Mouse (Mus musculus) bone marrow macrophage, adult 2 months (primary cell): Measurements from ENCODE around the gene Kmo. TPM values are rescaled to one million over a fixed set of nuclear protein-coding genes. Genes with fewer than 3 reads are reported as not detected.

ENCODE experiments used
- H3K27ac ChIP-seq: 2 replicates; pipeline ENCODE4 v1.5.1; 2012; ENCODE audit warnings: low read depth, low read length; ENCODE audit not compliant: insufficient read depth
- H3K4me1 ChIP-seq: 2 replicates; pipeline ENCODE4 v1.6.1; 2012; ENCODE audit warnings: low read length; ENCODE audit not compliant: control insufficient read depth, insufficient read depth
- H3K4me3 ChIP-seq: 2 replicates; pipeline ENCODE4 v1.5.1; 2012; ENCODE audit warnings: mild to moderate bottlenecking, low read length, moderate library complexity; ENCODE audit not compliant: insufficient read depth
- CTCF ChIP-seq: IDR thresholded peaks from 2 replicates; pipeline ENCODE4 v1.5.1; 2012; ENCODE audit warnings: low read depth, mild to moderate bottlenecking, low read length, moderate library complexity
- POLR2A ChIP-seq: IDR thresholded peaks from 2 replicates; pipeline ENCODE4 v1.6.1; 2012; ENCODE audit warnings: mild to moderate bottlenecking, low read depth, low read length, borderline replicate concordance
- polyA plus RNA-seq: library from polyadenylated mRNA; stranded (reverse); fragments of >200 nt; gene quantifications from 2 replicates; pipeline ENCODE4 v1.2.4, GENCODE M21; 2012; ENCODE audit not compliant: missing spikeins, insufficient read depth, insufficient read length

Kmo gene
- polyA plus RNA-seq, 1 experiment, result 12.3 TPM

DNA sequence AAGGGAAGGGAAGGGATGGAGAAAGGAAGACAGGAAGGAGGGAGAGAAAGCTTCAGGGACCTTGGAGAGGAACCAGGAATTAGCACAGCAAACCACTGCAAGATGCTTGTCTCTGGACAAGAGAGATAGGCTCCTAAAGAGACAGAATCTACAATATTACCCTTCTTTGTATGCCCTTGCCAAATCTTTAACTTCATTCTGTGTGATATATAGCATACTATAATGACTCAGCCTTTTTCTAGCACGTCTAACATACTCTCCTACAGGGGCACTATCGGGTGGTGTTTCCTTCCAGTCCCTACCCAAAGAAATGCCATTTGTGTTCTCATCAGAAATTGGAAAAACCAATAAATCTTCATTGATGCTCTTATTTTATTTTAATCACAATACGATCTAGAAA lies 10.9 kb downstream of the Kmo start:
- H3K27ac ChIP-seq, result no peak overlapping the region
- H3K4me1 ChIP-seq, result peaks cover 16% of the 10 kb centered on the region
- no peak overlapping the region for H3K4me3 ChIP-seq
- no peak for TF ChIP-seq CTCF

- TF ChIP-seq POLR2A (no peak), CTCF (no peak)
- H3K4me3 ChIP-seq, result peak overlapping the region; percentile 19; the same call in 1 of the 2 replicates
- H3K27ac ChIP-seq, result no peak overlapping the region
- peaks cover 16% of the 10 kb centered on the region for H3K4me1 ChIP-seq
Observed at GRCm38 (mm10) chr1:175631721-175632221, 11.6 kb downstream of the Kmo start.

DNA sequence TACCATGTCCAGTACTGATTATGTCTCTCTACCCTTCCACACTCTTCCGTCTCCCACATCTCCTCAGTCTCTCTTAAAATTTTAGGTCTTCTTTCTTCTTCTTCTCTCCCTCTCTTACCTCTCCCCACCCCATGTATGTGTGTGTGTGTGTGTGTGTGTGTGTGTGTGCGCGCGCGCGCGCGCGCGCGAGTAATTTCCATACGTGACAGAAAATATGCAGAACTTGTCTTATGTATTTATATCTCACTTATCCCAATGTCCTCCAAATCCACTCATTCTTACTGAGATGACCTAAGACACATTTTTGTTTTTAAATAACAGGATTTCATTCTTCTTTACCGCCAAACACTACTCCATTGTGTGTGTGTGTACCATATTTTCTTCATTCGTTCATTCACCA lies 12.3 kb downstream of the Kmo start:
- Histone ChIP-seq H3K4me3 (no peak overlapping the region), H3K4me1 (peaks cover 19% of the 10 kb centered on the region), H3K27ac (no peak overlapping the region)
- TF ChIP-seq POLR2A (no peak), CTCF (no peak)

DNA sequence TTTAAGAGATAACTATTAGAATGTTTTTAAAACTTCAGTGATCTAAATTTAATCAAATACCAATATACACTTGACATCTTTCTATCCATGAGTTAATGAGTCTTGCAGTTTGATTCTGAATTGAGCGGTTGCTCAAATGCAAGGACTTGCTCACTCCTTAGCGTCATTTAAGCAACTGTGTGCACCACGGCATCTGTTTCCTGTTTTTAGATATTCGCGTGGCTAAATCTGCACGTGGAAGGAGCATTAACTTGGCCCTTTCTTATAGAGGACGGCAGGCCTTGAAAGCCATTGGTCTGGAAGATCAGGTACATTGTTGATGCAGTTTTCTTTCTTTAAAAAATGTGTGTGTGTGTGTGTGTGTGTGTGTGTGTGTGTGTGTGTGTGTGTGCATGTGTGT lies 17.5 kb downstream of the Kmo start:
- TF ChIP-seq POLR2A (no peak), CTCF (no peak)
- Histone ChIP-seq H3K27ac (peak overlapping the region; percentile 99), H3K4me1 (peaks cover 57% of the 10 kb centered on the region)

GRCm38 (mm10) chr1:175639072-175639471 lies 18.9 kb downstream of the Kmo start:
- Histone ChIP-seq H3K4me1 (peaks cover 65% of the 10 kb centered on the region), H3K4me3 (no peak overlapping the region), H3K27ac (peak overlapping the region; percentile 99)
- TF ChIP-seq CTCF (no peak), POLR2A (no peak)

More for the DNA sequence above, 17.5 kb downstream of the Kmo start:
- H3K4me3 ChIP-seq, result peak overlapping the region; percentile 22

DNA sequence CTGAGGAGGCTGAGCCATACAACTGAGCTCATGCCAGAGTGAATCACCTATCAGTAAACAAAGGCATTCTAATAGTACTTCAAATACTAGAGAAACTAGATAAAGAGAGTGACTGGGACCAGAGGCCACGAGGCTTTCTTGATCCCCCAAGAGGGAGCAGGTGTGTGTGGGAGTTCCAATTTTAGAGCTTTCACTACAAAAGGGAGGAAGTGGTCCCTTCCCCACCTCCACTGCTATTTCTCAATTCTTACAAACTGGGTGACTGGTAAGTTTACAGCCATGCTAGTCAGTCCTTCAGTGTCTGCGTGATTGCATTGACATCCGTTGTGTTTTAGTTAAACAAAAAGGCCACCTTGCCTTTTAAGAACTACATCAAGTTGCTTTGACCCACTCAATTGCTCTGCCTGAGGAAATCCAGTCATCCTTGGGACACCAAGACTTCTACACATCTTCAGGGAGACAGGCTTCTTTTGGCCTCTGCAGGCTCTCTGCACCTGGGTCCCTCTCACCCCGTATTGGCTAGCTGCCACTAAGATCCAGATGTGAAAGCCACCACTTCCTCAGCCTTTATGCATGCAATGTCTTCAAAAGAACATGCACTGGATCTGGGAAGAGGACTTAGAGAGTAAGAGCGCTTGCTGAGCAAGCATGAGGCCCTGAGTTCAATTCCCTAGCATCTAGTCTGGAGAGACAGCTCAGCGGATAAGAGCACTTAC lies 20.4 kb downstream of the Kmo start:
- no peak overlapping the region for H3K4me3 ChIP-seq
- TF ChIP-seq CTCF (no peak), POLR2A (no peak)
- H3K4me1 ChIP-seq, result peaks cover 71% of the 10 kb centered on the region
- H3K27ac ChIP-seq, result peak overlapping the region; percentile 99

DNA sequence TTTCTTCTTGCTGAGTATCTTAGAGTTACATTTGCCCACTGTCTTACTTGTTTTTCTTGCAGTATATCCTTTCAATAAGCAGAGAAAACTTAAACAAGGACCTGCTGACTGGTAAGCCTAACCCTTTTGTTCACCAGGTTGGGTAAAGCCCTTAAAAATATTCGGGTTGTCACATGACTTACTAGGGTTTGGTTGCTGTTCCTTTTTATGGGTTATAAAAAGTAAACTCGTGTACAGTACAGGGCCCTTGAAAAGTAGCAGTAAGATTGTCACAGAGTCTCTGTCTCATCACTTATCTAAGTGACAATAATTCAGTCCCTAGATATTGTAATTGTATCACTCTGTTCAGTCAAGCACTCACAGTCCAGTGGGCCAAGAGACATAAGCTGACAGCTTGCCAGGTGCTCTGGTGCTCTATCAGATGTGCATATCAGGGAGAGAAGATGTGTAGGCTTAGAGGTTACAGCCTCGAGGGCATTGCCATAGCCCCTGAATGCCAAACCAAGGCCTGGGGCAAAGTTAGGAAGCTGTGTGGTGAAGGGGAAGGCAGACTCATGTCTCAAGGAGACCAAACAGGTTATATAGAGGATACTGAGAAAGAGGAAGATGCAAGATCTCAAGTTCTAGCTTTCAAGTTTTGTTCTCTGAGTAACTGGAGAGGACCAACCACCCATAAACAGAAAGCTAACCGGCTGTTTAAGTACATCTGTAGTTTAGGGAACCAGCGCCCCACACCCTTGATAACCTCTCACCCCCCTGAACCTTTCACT lies 23.5 kb downstream of the Kmo start:
- Histone ChIP-seq H3K4me3 (no peak overlapping the region), H3K27ac (peak overlapping the region; percentile 25), H3K4me1 (peaks cover 51% of the 10 kb centered on the region)
- TF ChIP-seq POLR2A (no peak), CTCF (no peak)

GRCm38 (mm10) chr1:175646952-175647351 lies 26.8 kb downstream of the Kmo start:
- Histone ChIP-seq H3K27ac (no peak overlapping the region), H3K4me3 (no peak overlapping the region)
- no peak for TF ChIP-seq POLR2A
- TF ChIP-seq CTCF, result no peak

DNA sequence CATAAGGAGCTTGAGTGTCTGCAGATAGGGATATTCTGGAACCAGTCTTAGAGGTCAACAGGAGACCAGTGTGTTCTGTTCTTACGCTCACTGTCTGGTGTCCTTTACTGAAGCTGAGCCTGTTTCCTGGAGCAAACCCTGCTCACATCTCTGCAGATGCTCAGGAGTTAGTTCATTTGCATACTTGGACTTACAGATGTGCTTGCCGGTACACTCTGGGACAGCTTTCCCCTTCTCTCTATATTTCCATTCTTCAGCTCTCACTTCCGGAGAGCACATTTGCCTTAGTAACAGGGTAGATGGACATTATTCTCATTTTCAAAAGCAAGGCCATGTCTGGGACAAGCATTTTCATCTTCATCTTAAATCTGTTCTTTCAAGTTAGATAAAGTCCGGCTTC lies 28.4 kb downstream of the Kmo start:
- no peak overlapping the region for H3K27ac ChIP-seq

More at GRCm38 (mm10) chr1:175646952-175647351, 26.8 kb downstream of the Kmo start:
- H3K4me1 ChIP-seq, result peaks cover 25% of the 10 kb centered on the region

DNA sequence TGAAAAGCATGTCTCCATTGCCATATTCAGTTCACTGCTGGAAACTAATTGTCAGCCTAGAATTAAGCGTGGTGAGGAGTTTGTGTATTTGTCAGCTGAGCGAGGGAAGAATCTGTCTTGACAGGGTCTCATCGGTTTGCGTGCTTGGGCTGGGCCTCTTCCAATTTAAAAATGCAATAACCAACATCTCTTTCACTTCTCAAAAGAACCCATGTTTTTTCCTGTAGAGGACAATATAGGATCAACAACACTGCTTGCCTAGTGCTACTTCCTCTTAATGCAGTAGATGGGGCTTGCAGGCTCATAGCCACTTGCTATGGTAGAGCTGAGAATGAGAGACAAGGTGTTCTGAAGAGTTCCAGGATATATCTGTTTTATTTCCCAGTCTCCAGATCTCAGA lies 39.7 kb downstream of the Kmo start:
- peak overlapping the region; percentile 78 for H3K27ac ChIP-seq
- no peak overlapping the region for H3K4me3 ChIP-seq
- H3K4me1 ChIP-seq, result peaks cover 21% of the 10 kb centered on the region
- TF ChIP-seq POLR2A (no peak), CTCF (no peak)

More for the DNA sequence above, 28.4 kb downstream of the Kmo start:
- Histone ChIP-seq H3K4me1 (peaks cover 15% of the 10 kb centered on the region), H3K4me3 (no peak overlapping the region)
- TF ChIP-seq POLR2A (no peak), CTCF (no peak)
